ENCODE assay signal across 21 mouse cellular contexts in genomic region chr8:76633086-76633485, GRCm38 (mm10).
"Had no signal": no experiment of that assay in that cellular context is flagged by ENCODE, and none has a peak within 500 bp of the region (broad histone marks: within the 10 kb centered on the region; RNA-seq: fewer than 3 reads in every experiment).

No protein-coding gene starts in this region.

- H3K27me3 ChIP-seq: lung, embryonic 15.5 days; megakaryocyte, embryonic 14.5 days; midbrain, embryonic 13.5 days; midbrain, embryonic 15.5 days; neural tube, embryonic 13.5 days; neural tube, embryonic 15.5 days; stomach, embryonic 15.5 days had no signal

- H3K9me3 ChIP-seq: lung, embryonic 15.5 days; megakaryocyte, embryonic 14.5 days; midbrain, embryonic 13.5 days; midbrain, embryonic 15.5 days; neural tube, embryonic 13.5 days; neural tube, embryonic 15.5 days; stomach, embryonic 15.5 days had no signal

- H3K4me3 ChIP-seq: lung, embryonic 15.5 days; megakaryocyte, embryonic 14.5 days; midbrain, embryonic 13.5 days; midbrain, embryonic 15.5 days; myocyte; neural tube, embryonic 13.5 days; neural tube, embryonic 15.5 days; stomach, embryonic 15.5 days had no signal

- ATAC-seq: lung, postnatal 0 days; midbrain, embryonic 13.5 days; midbrain, embryonic 15.5 days had no signal

- H3K27ac ChIP-seq: lung, embryonic 15.5 days; macrophage; midbrain, embryonic 13.5 days; midbrain, embryonic 15.5 days; neural tube, embryonic 13.5 days; neural tube, embryonic 15.5 days; stomach, embryonic 15.5 days; stomach, postnatal 0 days had no signal

- H3K9ac ChIP-seq: lung, embryonic 15.5 days; midbrain, embryonic 13.5 days; midbrain, embryonic 15.5 days; neural tube, embryonic 13.5 days; neural tube, embryonic 15.5 days; stomach, embryonic 15.5 days had no signal

- H3K4me2 ChIP-seq: lung, embryonic 15.5 days; midbrain, embryonic 11.5 days; midbrain, embryonic 13.5 days; midbrain, embryonic 15.5 days; neural tube, embryonic 13.5 days; neural tube, embryonic 15.5 days; stomach, embryonic 15.5 days had no signal

- H3K4me1 ChIP-seq: lung, embryonic 15.5 days; megakaryocyte, embryonic 14.5 days; midbrain, embryonic 13.5 days; midbrain, embryonic 15.5 days; neural tube, embryonic 13.5 days; neural tube, embryonic 15.5 days; stomach, embryonic 15.5 days had no signal

- DNase-seq: lung, adult 2 months; lung, postnatal 14 days; lung, postnatal 36 days; retina, postnatal 1 day; right cerebral cortex, adult 18-20 months; right cerebral cortex, postnatal 25 days; thymus, adult 2 months; thymus, postnatal 25 days; thymus, postnatal 4 days had no signal

- H3K36me3 ChIP-seq: lung, embryonic 15.5 days; midbrain, embryonic 13.5 days; midbrain, embryonic 15.5 days; neural tube, embryonic 13.5 days; neural tube, embryonic 15.5 days; stomach, embryonic 15.5 days had no signal
